Mouse (Mus musculus): ENCODE data around the gene Tmem247. TPM values are rescaled to one million over a fixed set of nuclear protein-coding genes. Genes with fewer than 3 reads are reported as not detected.

Tmem247 gene
- polyA plus RNA-seq, 1 experiment from 2014 or later = not detected

- ATAC-seq (replicated peaks) = no peak
- Histone ChIP-seq H3K27me3 (replicated peaks) (no peaks in the 10 kb centered on the region; the same call in 1 of the 2 replicates), H3K4me1 (peaks cover 26% of the 10 kb centered on the region), H3K4me3 (no peak overlapping the region), H3K27ac (no peak overlapping the region), H3K9me3 (no peaks in the 10 kb centered on the region), H3K9ac (no peak overlapping the region), H3K4me2 (no peak overlapping the region), H3K36me3 (replicated peaks) (no peaks in the 10 kb centered on the region)
- 62% methylated on average over 7 of the region's 7 CpGs for WGBS
Observed at GRCm38 (mm10) chr17:86903596-86903995, 13.6 kb upstream of the Tmem247 start.

DNA sequence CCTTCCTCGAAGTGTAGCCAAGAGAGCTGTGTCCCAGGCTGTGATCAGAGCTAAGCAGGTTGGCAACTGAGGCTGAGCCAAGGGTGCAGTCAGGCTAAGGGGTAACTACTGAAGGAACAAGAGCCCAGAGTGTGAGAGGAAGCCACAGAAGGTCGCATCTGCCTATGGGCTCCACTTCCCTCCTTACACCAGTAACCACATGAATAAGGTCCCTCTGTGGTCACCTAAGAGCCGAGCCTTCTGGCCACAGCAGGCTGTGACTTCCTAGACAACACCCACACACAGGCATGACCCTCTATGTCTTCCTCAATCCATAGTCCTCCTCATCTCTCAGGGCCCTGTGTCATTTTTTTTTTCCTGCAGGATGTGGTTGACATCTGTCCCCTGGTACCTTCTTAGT is 12.9 kb upstream of the Tmem247 start:
- WGBS = 70% methylated on average over 3 of the region's 3 CpGs
- no peak overlapping the region for H3K9ac ChIP-seq
- no peak overlapping the region for H3K4me2 ChIP-seq
- H3K4me1 ChIP-seq = peaks cover 26% of the 10 kb centered on the region
- H3K9me3 ChIP-seq = no peaks in the 10 kb centered on the region
- no peaks in the 10 kb centered on the region; the same call in 1 of the 2 replicates for H3K27me3 ChIP-seq (replicated peaks)
- no peak overlapping the region for H3K4me3 ChIP-seq
- no peaks in the 10 kb centered on the region for H3K36me3 ChIP-seq (replicated peaks)
- no peak overlapping the region for H3K27ac ChIP-seq
- no peak for ATAC-seq (replicated peaks)

DNA sequence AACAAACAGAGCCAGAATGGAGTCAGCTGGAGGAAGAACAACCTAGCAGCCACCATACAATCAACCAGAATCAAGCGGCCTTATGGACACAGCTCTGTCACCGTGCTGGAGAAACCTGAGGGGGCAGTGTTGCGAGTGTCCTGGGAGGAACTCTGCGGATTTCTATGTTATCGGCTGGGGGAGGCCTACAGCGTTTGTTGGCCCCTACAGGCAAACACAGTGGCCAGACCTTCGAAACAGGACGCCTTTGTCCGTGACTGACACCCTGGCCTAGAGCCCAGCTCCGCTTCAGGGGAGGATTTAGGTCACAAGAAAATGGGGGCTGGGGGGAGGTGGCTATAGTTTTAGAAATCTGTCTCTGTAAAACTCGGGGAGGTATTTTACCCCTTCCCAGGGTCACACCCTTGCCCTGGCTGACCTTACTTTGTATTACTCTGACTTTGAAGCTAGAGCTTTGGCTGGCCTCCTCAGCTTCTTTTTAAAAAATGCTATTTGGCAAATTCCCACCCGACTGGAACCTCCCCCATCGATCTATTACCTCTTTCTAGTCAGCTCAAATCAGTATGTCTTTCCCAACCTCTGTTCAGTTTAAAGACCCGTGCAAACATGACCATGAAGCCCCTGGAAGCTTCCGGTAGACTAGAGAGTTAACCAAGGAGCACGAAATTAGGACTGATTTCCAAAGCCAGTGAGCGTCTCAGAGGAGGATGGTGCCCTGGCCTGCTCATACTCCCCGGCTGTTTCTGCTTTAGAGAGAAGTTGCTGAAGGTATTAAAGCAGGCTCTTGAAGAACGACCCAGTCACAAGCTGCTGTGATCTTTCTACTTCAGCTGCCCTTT is 11.6 kb upstream of the Tmem247 start:
- no peaks in the 10 kb centered on the region for H3K36me3 ChIP-seq (replicated peaks)
- no peaks in the 10 kb centered on the region; the same call in 1 of the 2 replicates for H3K27me3 ChIP-seq (replicated peaks)
- no peaks in the 10 kb centered on the region for H3K9me3 ChIP-seq
- no peak overlapping the region for H3K4me3 ChIP-seq
- H3K9ac ChIP-seq = no peak overlapping the region
- peak; percentile 71 for ATAC-seq (replicated peaks)
- peak overlapping the region; percentile 3; the same call in 1 of the 2 replicates for H3K4me2 ChIP-seq
- 14% methylated on average over 19 of the region's 19 CpGs for WGBS
- H3K27ac ChIP-seq = peak overlapping the region; percentile 46
- H3K4me1 ChIP-seq = peaks cover 26% of the 10 kb centered on the region

- H3K4me2 ChIP-seq = peak overlapping the region; percentile 3; the same call in 1 of the 2 replicates
- peak overlapping the region; percentile 46 for H3K27ac ChIP-seq
- H3K27me3 ChIP-seq (replicated peaks) = no peaks in the 10 kb centered on the region; the same call in 1 of the 2 replicates
- no peak overlapping the region for H3K4me3 ChIP-seq
- H3K9me3 ChIP-seq = no peaks in the 10 kb centered on the region
- peak; percentile 46; the same call in 1 of the 2 replicates for ATAC-seq (replicated peaks)
- H3K9ac ChIP-seq = no peak overlapping the region
- H3K4me1 ChIP-seq = peaks cover 20% of the 10 kb centered on the region
- no peaks in the 10 kb centered on the region for H3K36me3 ChIP-seq (replicated peaks)
- WGBS = 3% methylated on average over 9 of the region's 9 CpGs
Observed at GRCm38 (mm10) chr17:86906136-86906461, 11.0 kb upstream of the Tmem247 start.

DNA sequence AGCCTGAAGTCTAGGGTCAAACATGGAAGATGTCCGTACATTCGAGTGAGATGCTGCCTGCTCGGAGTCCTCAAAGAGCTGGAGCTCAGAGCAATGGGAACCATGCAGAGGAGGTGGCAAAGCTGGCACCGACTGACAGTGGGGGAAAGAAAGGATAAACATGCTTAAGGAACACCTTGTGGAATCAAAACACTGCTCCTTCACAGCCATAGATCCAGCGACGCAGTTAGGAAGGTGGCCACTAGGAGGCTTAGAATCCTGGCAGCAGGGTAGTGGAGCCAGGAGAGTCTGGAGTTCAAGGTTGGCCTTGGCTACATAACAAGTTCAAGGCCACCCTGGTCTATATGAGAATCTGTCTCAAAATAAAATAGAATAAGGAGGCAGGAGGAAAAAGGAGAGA is 10.5 kb upstream of the Tmem247 start:
- Histone ChIP-seq H3K27me3 (replicated peaks) (no peaks in the 10 kb centered on the region; the same call in 1 of the 2 replicates), H3K9ac (no peak overlapping the region), H3K4me1 (peaks cover 19% of the 10 kb centered on the region), H3K4me2 (no peak overlapping the region), H3K9me3 (no peaks in the 10 kb centered on the region), H3K36me3 (replicated peaks) (no peaks in the 10 kb centered on the region), H3K27ac (no peak overlapping the region), H3K4me3 (no peak overlapping the region)
- no peak for ATAC-seq (replicated peaks)
- 39% methylated on average over 6 of the region's 6 CpGs for WGBS

GRCm38 (mm10) chr17:86907092-86907491 is 10.1 kb upstream of the Tmem247 start:
- H3K4me1 ChIP-seq = peaks cover 19% of the 10 kb centered on the region
- H3K4me3 ChIP-seq = no peak overlapping the region
- no peak overlapping the region for H3K27ac ChIP-seq
- 80% methylated on average over 3 of the region's 3 CpGs for WGBS
- no peak for ATAC-seq (replicated peaks)
- no peaks in the 10 kb centered on the region for H3K36me3 ChIP-seq (replicated peaks)
- no peak overlapping the region for H3K9ac ChIP-seq
- H3K4me2 ChIP-seq = no peak overlapping the region
- H3K27me3 ChIP-seq (replicated peaks) = no peaks in the 10 kb centered on the region; the same call in 1 of the 2 replicates
- no peaks in the 10 kb centered on the region for H3K9me3 ChIP-seq

GRCm38 (mm10) chr17:86908316-86908715 is 8.8 kb upstream of the Tmem247 start:
- Histone ChIP-seq H3K9me3 (no peaks in the 10 kb centered on the region), H3K4me1 (peaks cover 19% of the 10 kb centered on the region), H3K4me3 (no peak overlapping the region), H3K27me3 (replicated peaks) (no peaks in the 10 kb centered on the region; the same call in 1 of the 2 replicates), H3K27ac (no peak overlapping the region), H3K4me2 (no peak overlapping the region), H3K36me3 (replicated peaks) (no peaks in the 10 kb centered on the region), H3K9ac (no peak overlapping the region)
- no peak for ATAC-seq (replicated peaks)
- WGBS = 63% methylated on average over 8 of the region's 8 CpGs

- no peak overlapping the region for H3K4me3 ChIP-seq
- H3K27me3 ChIP-seq (replicated peaks) = no peaks in the 10 kb centered on the region; the same call in 1 of the 2 replicates
- H3K9ac ChIP-seq = no peak overlapping the region
- 0 out of 2 replicates have a peak, but pooled peaks have one; percentile 12 for ATAC-seq (replicated peaks)
- no peak overlapping the region for H3K4me2 ChIP-seq
- H3K4me1 ChIP-seq = peaks cover 11% of the 10 kb centered on the region
- H3K36me3 ChIP-seq (replicated peaks) = no peaks in the 10 kb centered on the region
- H3K9me3 ChIP-seq = no peaks in the 10 kb centered on the region
- 72% methylated on average over 14 of the region's 14 CpGs for WGBS
- H3K27ac ChIP-seq = no peak overlapping the region
Observed at GRCm38 (mm10) chr17:86909733-86910495, 7.2 kb upstream of the Tmem247 start.

GRCm38 (mm10) chr17:86911261-86911660 is 5.9 kb upstream of the Tmem247 start:
- WGBS = 65% methylated on average over 5 of the region's 5 CpGs

GRCm38 (mm10) chr17:86913003-86913607 is 4.0 kb upstream of the Tmem247 start:
- no peak overlapping the region for H3K4me3 ChIP-seq
- 79% methylated on average over 7 of the region's 7 CpGs for WGBS
- no peak for ATAC-seq (replicated peaks)
- H3K4me1 ChIP-seq = no peaks in the 10 kb centered on the region
- no peak overlapping the region for H3K4me2 ChIP-seq
- H3K27ac ChIP-seq = no peak overlapping the region
- no peaks in the 10 kb centered on the region for H3K36me3 ChIP-seq (replicated peaks)
- H3K27me3 ChIP-seq (replicated peaks) = no peaks in the 10 kb centered on the region; the same call in 1 of the 2 replicates
- H3K9me3 ChIP-seq = no peaks in the 10 kb centered on the region
- no peak overlapping the region for H3K9ac ChIP-seq

More at GRCm38 (mm10) chr17:86911261-86911660, 5.9 kb upstream of the Tmem247 start:
- Histone ChIP-seq H3K9ac (no peak overlapping the region), H3K4me2 (no peak overlapping the region), H3K4me3 (no peak overlapping the region), H3K4me1 (no peaks in the 10 kb centered on the region), H3K27me3 (replicated peaks) (no peaks in the 10 kb centered on the region; the same call in 1 of the 2 replicates), H3K27ac (no peak overlapping the region), H3K36me3 (replicated peaks) (no peaks in the 10 kb centered on the region), H3K9me3 (no peaks in the 10 kb centered on the region)
- ATAC-seq (replicated peaks) = no peak

GRCm38 (mm10) chr17:86915540-86915939 is 1.6 kb upstream of the Tmem247 start:
- ATAC-seq (replicated peaks) = no peak
- Histone ChIP-seq H3K9me3 (no peaks in the 10 kb centered on the region), H3K4me1 (no peaks in the 10 kb centered on the region), H3K4me3 (no peak overlapping the region), H3K4me2 (no peak overlapping the region), H3K9ac (no peak overlapping the region), H3K27ac (no peak overlapping the region), H3K36me3 (replicated peaks) (no peaks in the 10 kb centered on the region), H3K27me3 (replicated peaks) (no peaks in the 10 kb centered on the region)
- 79% methylated on average over 4 of the region's 4 CpGs for WGBS

DNA sequence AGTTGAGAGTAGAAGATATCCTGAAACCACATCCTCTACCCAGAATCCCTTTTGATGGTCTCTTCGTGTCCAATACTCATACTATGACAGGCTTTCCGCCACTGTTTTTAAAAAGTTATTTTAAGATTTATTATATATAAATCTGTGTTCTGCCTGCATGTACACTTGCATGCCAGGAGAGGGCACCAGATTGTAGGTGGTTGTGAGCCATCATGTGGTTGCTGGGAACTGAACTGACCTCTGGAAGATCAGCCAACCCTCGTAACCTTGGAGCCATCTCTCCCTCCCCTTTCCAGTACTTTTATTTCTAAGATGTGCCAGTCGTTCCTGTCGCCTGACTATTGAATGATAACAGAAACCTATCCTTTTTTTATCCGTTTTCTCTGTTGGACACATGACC is 1.6 kb downstream of the Tmem247 start:
- Histone ChIP-seq H3K27ac (no peak overlapping the region), H3K4me2 (no peak overlapping the region), H3K9ac (no peak overlapping the region), H3K36me3 (replicated peaks) (no peaks in the 10 kb centered on the region), H3K9me3 (no peaks in the 10 kb centered on the region), H3K27me3 (replicated peaks) (no peaks in the 10 kb centered on the region), H3K4me3 (no peak overlapping the region), H3K4me1 (no peaks in the 10 kb centered on the region)
- no peak for ATAC-seq (replicated peaks)
- WGBS = 81% methylated on average over 6 of the region's 6 CpGs

Measured in midbrain, embryonic 15.5 days (tissue).